Mouse (Mus musculus) neural tube, embryonic 14.5 days (tissue): ENCODE results near the gene Cwc22. TPM values are rescaled to one million over a fixed set of nuclear protein-coding genes. Genes with fewer than 3 reads are reported as not detected.
A peak's percentile ranks its signal among the peaks of the same experiment; 100 is the strongest.

Source experiments
- ATAC-seq: fragments of 200-750 bp; cut with Nextera tagmentation; 2 replicates; pipeline ENCODE4 v1.8.0; 2017; ENCODE audit warnings: low read depth, mild to moderate bottlenecking, moderate TSS enrichment, moderate library complexity
- H3K27ac ChIP-seq: fragments of 300-500 bp; sonication (generic); 2 replicates; pipeline ENCODE4 v1.5.1; 2014; ENCODE audit warnings: low read depth, mild to moderate bottlenecking, control low read depth, low read length, moderate library complexity, mixed read lengths
- H3K27me3 ChIP-seq: fragments of 300-500 bp; sonication (generic); 2 replicates; pipeline ENCODE4 v1.6.1; 2014; ENCODE audit warnings: low read length; ENCODE audit not compliant: control insufficient read depth, insufficient read depth
- H3K36me3 ChIP-seq: fragments of 300-500 bp; sonication (generic); 2 replicates; pipeline ENCODE4 v1.6.1; 2014; ENCODE audit warnings: low read length, mixed read lengths; ENCODE audit not compliant: control insufficient read depth, insufficient read depth
- H3K4me1 ChIP-seq: fragments of 300-500 bp; sonication (generic); 2 replicates; pipeline ENCODE4 v1.6.1; 2014; ENCODE audit warnings: low read length; ENCODE audit not compliant: control insufficient read depth, insufficient read depth
- H3K4me2 ChIP-seq: fragments of 300-500 bp; sonication (generic); 2 replicates; pipeline ENCODE4 v1.6.1; 2014; ENCODE audit warnings: mild to moderate bottlenecking, low read depth, low read length, control low read depth
- H3K4me3 ChIP-seq: fragments of 300-500 bp; sonication (generic); 2 replicates; pipeline ENCODE4 v1.5.1; 2014; ENCODE audit warnings: low read depth, low read length, control low read depth, mixed read lengths
- H3K9ac ChIP-seq: fragments of 300-500 bp; sonication (generic); replicated peaks from 2 replicates; pipeline ENCODE4 v1.6.1; 2014; ENCODE audit warnings: low read depth, mild to moderate bottlenecking, control low read depth, low read length, mixed read lengths
- H3K9me3 ChIP-seq: fragments of 300-500 bp; sonication (generic); 2 replicates; pipeline ENCODE4 v1.6.1; 2016; ENCODE audit warnings: low read length; ENCODE audit not compliant: control insufficient read depth
- WGBS: fragments of 180-500 bp; shearing (Covaris S2); extraction: QIAGEN DNeasy Blood & Tissue Kit; methylation state at CpG from one replicate; pipeline ENCODE4 v1.1.7; 2014; 5-methylcytosine and 5-hydroxymethylcytosine counted together
- polyA plus RNA-seq: library from polyadenylated mRNA; unstranded; fragments of >200 nt; fragmentation: Nextera tagmentation; extraction: Ambion mirVana; gene quantifications from 2 replicates; pipeline ENCODE4 v1.2.1, GENCODE M21; 2014

The Cwc22 gene
- 17.3 and 23.7 TPM in 2 replicates for polyA plus RNA-seq

- H3K36me3 ChIP-seq, result no peaks in the 10 kb centered on the region
- peak within 1 kb of the TSS; percentile 75 for H3K9ac ChIP-seq
- H3K4me2 ChIP-seq, result peak within 1 kb of the TSS; percentile 73
- under 1% methylated on average over 55 of the region's 55 CpGs for WGBS
- H3K4me3 ChIP-seq, result peak within 1 kb of the TSS; percentile 55
- ATAC-seq, result peak; percentile 94
- no peaks in the 10 kb centered on the region for H3K9me3 ChIP-seq
- no peaks in the 10 kb centered on the region for H3K27me3 ChIP-seq
- H3K27ac ChIP-seq, result peak within 1 kb of the TSS; percentile 55; the same call in 1 of the 2 replicates
- H3K4me1 ChIP-seq, result peaks cover 6% of the 10 kb centered on the region
These were observed at the start of gene Cwc22 for GRCm38 (mm10) chr2:77945596-77946485. Cwc22 (minus strand) TSS chr2:77946375.

DNA sequence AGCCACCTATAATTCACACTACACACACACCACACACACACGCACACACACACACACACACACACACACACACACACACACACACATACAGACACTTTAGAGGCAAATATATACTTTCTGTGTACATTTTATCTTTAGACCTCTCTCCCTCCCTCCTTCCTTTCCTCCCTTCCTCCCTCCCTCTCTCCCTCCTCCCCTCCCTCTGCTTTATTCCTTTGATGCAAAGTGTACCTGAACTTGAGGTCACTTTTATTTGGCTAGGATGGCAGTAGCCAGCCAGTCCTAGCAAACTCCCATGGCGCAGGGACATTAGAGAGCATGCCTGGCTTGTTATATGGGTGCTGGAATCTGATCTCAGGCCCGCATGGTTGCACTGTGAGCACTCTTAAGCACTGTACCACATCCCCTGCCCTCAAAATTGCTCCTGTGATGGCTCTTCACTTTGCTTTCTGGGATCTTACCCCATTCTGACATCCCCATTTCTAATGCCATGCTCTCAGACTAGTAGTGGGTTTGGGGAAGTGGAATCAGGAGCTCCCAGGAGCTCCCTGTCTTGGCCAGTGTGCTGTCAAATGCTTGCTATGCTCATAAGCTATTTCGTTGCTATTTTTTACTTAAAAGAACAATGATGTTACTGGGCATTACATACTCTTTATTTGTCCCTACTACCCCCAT, 47.7 kb upstream of the Cwc22 start:
- no peak for ATAC-seq
- H3K4me2 ChIP-seq, result no peak overlapping the region
- no peak overlapping the region for H3K4me3 ChIP-seq
- no peaks in the 10 kb centered on the region for H3K9me3 ChIP-seq
- H3K27me3 ChIP-seq, result no peaks in the 10 kb centered on the region
- no peaks in the 10 kb centered on the region for H3K4me1 ChIP-seq
- WGBS, result 85% methylated on average over 4 of the region's 4 CpGs
- no peaks in the 10 kb centered on the region for H3K36me3 ChIP-seq
- H3K27ac ChIP-seq, result no peak overlapping the region
- no peak overlapping the region for H3K9ac ChIP-seq

- H3K36me3 ChIP-seq, result no peaks in the 10 kb centered on the region
- no peaks in the 10 kb centered on the region for H3K4me1 ChIP-seq
- H3K27ac ChIP-seq, result no peak overlapping the region
- H3K4me2 ChIP-seq, result no peak overlapping the region
- H3K9ac ChIP-seq, result no peak overlapping the region
- 82% methylated on average over 3 of the region's 3 CpGs for WGBS
- H3K27me3 ChIP-seq, result no peaks in the 10 kb centered on the region
- no peak overlapping the region for H3K4me3 ChIP-seq
- H3K9me3 ChIP-seq, result no peaks in the 10 kb centered on the region
- ATAC-seq, result no peak
These were observed 46.9 kb upstream of the Cwc22 start for GRCm38 (mm10) chr2:77992951-77993604.

DNA sequence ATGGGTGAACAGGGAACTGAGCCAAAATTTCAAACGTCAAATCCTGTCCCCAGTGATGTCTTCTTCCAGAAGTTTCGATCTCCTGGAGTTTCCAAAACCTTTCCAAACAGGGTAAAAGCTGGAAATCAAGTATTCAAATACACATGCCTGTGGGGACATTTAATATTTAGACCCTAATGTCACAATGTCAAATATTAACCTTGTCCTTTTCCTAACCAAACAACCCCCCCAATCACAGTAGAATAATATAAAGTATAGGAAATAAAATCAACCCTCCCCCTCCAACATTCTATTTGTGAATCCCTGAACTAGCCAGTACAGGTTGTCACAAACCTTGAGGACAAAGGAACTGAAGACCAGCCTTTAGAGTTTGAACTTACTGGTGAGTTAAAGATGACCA, 44.6 kb upstream of the Cwc22 start:
- Histone ChIP-seq H3K4me3 (no peak overlapping the region), H3K27me3 (no peaks in the 10 kb centered on the region), H3K4me1 (no peaks in the 10 kb centered on the region), H3K36me3 (no peaks in the 10 kb centered on the region), H3K27ac (no peak overlapping the region), H3K4me2 (no peak overlapping the region), H3K9me3 (no peaks in the 10 kb centered on the region), H3K9ac (no peak overlapping the region)
- 71% methylated on average over 2 of the region's 2 CpGs for WGBS
- ATAC-seq, result no peak

- Histone ChIP-seq H3K4me2 (no peak overlapping the region), H3K4me1 (no peaks in the 10 kb centered on the region), H3K9me3 (no peaks in the 10 kb centered on the region), H3K36me3 (no peaks in the 10 kb centered on the region), H3K9ac (no peak overlapping the region), H3K27me3 (no peaks in the 10 kb centered on the region), H3K4me3 (no peak overlapping the region), H3K27ac (no peak overlapping the region)
- ATAC-seq, result no peak
These were observed 43.9 kb upstream of the Cwc22 start for GRCm38 (mm10) chr2:77990121-77990520.

- no peaks in the 10 kb centered on the region for H3K4me1 ChIP-seq
- H3K9ac ChIP-seq, result no peak overlapping the region
- H3K27me3 ChIP-seq, result no peaks in the 10 kb centered on the region
- no peak for ATAC-seq
- no peak overlapping the region for H3K4me3 ChIP-seq
- H3K36me3 ChIP-seq, result no peaks in the 10 kb centered on the region
- no peaks in the 10 kb centered on the region for H3K9me3 ChIP-seq
- H3K27ac ChIP-seq, result no peak overlapping the region
- 69% methylated on average over 1 of the region's 1 CpGs for WGBS
- H3K4me2 ChIP-seq, result no peak overlapping the region
These were observed 43.2 kb upstream of the Cwc22 start for GRCm38 (mm10) chr2:77989390-77989789.

DNA sequence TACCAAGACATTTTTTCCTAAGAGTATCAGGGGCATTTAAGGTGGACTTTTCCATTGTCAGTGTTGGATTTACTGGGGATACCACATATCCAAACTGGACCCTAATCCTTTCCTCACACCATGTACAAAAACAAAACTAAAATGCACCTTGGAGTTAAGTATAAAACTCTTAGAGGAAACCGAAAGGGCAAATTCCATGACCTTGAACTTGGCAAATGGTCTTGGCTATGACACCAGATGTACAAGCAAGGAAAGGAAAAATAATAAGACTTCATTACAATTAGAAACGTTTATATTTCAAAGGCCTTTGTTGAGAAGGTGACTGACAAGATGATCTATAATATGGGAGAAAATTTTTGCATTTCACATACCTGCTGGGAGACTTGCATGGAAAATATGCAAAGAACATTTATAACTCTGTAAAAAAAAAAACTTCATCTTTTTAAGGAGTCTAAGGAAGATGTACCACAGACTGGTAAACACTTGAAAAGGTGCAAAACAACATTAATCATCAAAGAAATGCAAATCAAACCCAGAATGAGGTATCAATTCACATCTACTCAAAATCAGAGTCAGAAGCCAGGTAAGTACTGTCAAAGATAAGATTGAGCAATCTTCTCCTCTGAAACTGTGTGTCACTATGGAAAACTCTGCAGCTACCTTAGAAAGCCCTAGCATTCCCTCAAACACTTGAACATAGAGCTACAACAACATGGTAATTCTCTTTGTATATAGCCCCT, 40.0 kb upstream of the Cwc22 start:
- H3K9me3 ChIP-seq, result peaks cover 5% of the 10 kb centered on the region; the same call in 1 of the 2 replicates
- no peak overlapping the region for H3K4me3 ChIP-seq
- no peak for ATAC-seq
- no peak overlapping the region for H3K4me2 ChIP-seq
- 81% methylated on average over 2 of the region's 2 CpGs for WGBS
- H3K9ac ChIP-seq, result no peak overlapping the region
- H3K4me1 ChIP-seq, result no peaks in the 10 kb centered on the region
- no peak overlapping the region for H3K27ac ChIP-seq
- no peaks in the 10 kb centered on the region for H3K36me3 ChIP-seq
- H3K27me3 ChIP-seq, result no peaks in the 10 kb centered on the region

GRCm38 (mm10) chr2:77984209-77984608, 38.0 kb upstream of the Cwc22 start:
- Histone ChIP-seq H3K9me3 (peaks cover 5% of the 10 kb centered on the region; the same call in 1 of the 2 replicates), H3K9ac (no peak overlapping the region), H3K4me1 (no peaks in the 10 kb centered on the region), H3K4me3 (no peak overlapping the region), H3K27ac (no peak overlapping the region), H3K36me3 (no peaks in the 10 kb centered on the region), H3K4me2 (no peak overlapping the region), H3K27me3 (no peaks in the 10 kb centered on the region)
- ATAC-seq, result no peak
- WGBS, result 87% methylated on average over 4 of the region's 4 CpGs
